Mouse (Mus musculus): ENCODE measurements around the gene Adam19. TPM values are rescaled to one million over a fixed set of nuclear protein-coding genes. Genes with fewer than 3 reads are reported as not detected.

Adam19 gene
- polyA plus RNA-seq, 1 experiment, result 21.3 TPM

- Histone ChIP-seq H3K27ac (ENCODE audit: insufficient read depth, low read length) (no peak overlapping the region), H3K36me3 (ENCODE audit: control insufficient read depth, insufficient read depth, low read length) (peaks cover 7% of the 10 kb centered on the region), H3K4me3 (ENCODE audit: extremely low read depth, insufficient read depth, insufficient read length) (no peak overlapping the region), H3K4me1 (ENCODE audit: control insufficient read depth, insufficient read depth, insufficient read length) (peaks cover 16% of the 10 kb centered on the region; the same call in 1 of the 2 replicates), H3K27me3 (ENCODE audit: control insufficient read depth, insufficient read depth, low read length) (no peaks in the 10 kb centered on the region)
- no peak for DNase-seq (ENCODE audit: low read depth in 1 of 2, low spot score in 2 of 2)
- TF ChIP-seq CTCF (IDR thresholded peaks at IDR 0.05; ENCODE audit: extremely low read depth, insufficient read depth, insufficient read length, insufficient replicate concordance) (no peak), POLR2A (IDR thresholded peaks at IDR 0.05; ENCODE audit: low read depth, low read length) (no peak)
- WGBS, result 87% methylated on average over 2 of the region's 2 CpGs
Measured at GRCm38 (mm10) chr11:46081075-46081474, 25.3 kb downstream of the Adam19 start.

- peaks cover 14% of the 10 kb centered on the region for H3K4me1 ChIP-seq (ENCODE audit: control insufficient read depth, insufficient read depth, insufficient read length)
- no peak for DNase-seq (ENCODE audit: low read depth in 1 of 2, low spot score in 2 of 2)
- no peak overlapping the region for H3K4me3 ChIP-seq (ENCODE audit: extremely low read depth, insufficient read depth, insufficient read length)
- H3K27me3 ChIP-seq (ENCODE audit: control insufficient read depth, insufficient read depth, low read length), result no peaks in the 10 kb centered on the region
- TF ChIP-seq POLR2A (IDR thresholded peaks at IDR 0.05; ENCODE audit: low read depth, low read length) (no peak), CTCF (IDR thresholded peaks at IDR 0.05; ENCODE audit: extremely low read depth, insufficient read depth, insufficient read length, insufficient replicate concordance) (no peak)
- peaks cover 4% of the 10 kb centered on the region; the same call in 1 of the 2 replicates for H3K36me3 ChIP-seq (ENCODE audit: control insufficient read depth, insufficient read depth, low read length)
- WGBS, result 36% methylated on average over 3 of the region's 3 CpGs
- H3K27ac ChIP-seq (ENCODE audit: insufficient read depth, low read length), result peak overlapping the region; percentile 52
Measured at GRCm38 (mm10) chr11:46083405-46083804, 27.6 kb downstream of the Adam19 start.

- 70% methylated on average over 11 of the region's 11 CpGs for WGBS
- Histone ChIP-seq H3K4me1 (ENCODE audit: control insufficient read depth, insufficient read depth, insufficient read length) (peaks cover 14% of the 10 kb centered on the region), H3K36me3 (ENCODE audit: control insufficient read depth, insufficient read depth, low read length) (peaks cover 4% of the 10 kb centered on the region; the same call in 1 of the 2 replicates), H3K27ac (ENCODE audit: insufficient read depth, low read length) (peak overlapping the region; percentile 47), H3K27me3 (ENCODE audit: control insufficient read depth, insufficient read depth, low read length) (no peaks in the 10 kb centered on the region), H3K4me3 (ENCODE audit: extremely low read depth, insufficient read depth, insufficient read length) (no peak overlapping the region)
- DNase-seq (ENCODE audit: low read depth in 1 of 2, low spot score in 2 of 2), result no peak
- no peak for TF ChIP-seq CTCF (IDR thresholded peaks at IDR 0.05; ENCODE audit: extremely low read depth, insufficient read depth, insufficient read length, insufficient replicate concordance)
Measured at GRCm38 (mm10) chr11:46083835-46084444, 28.1 kb downstream of the Adam19 start.

- peak overlapping the region; percentile 47 for H3K27ac ChIP-seq (ENCODE audit: insufficient read depth, low read length)
- no peak for DNase-seq (ENCODE audit: low read depth in 1 of 2, low spot score in 2 of 2)
- WGBS, result 81% methylated on average over 3 of the region's 3 CpGs
- peaks cover 18% of the 10 kb centered on the region for H3K4me1 ChIP-seq (ENCODE audit: control insufficient read depth, insufficient read depth, insufficient read length)
- TF ChIP-seq CTCF (IDR thresholded peaks at IDR 0.05; ENCODE audit: extremely low read depth, insufficient read depth, insufficient read length, insufficient replicate concordance) (no peak), POLR2A (IDR thresholded peaks at IDR 0.05; ENCODE audit: low read depth, low read length) (no peak)
- H3K36me3 ChIP-seq (ENCODE audit: control insufficient read depth, insufficient read depth, low read length), result peaks cover 4% of the 10 kb centered on the region; the same call in 1 of the 2 replicates
- no peaks in the 10 kb centered on the region for H3K27me3 ChIP-seq (ENCODE audit: control insufficient read depth, insufficient read depth, low read length)
- no peak overlapping the region for H3K4me3 ChIP-seq (ENCODE audit: extremely low read depth, insufficient read depth, insufficient read length)
Measured at GRCm38 (mm10) chr11:46084568-46084967, 28.8 kb downstream of the Adam19 start.

GRCm38 (mm10) chr11:46085398-46086163, 29.8 kb downstream of the Adam19 start:
- peak overlapping the region; percentile 72 for H3K27ac ChIP-seq (ENCODE audit: insufficient read depth, low read length)
- TF ChIP-seq POLR2A (IDR thresholded peaks at IDR 0.05; ENCODE audit: low read depth, low read length) (no peak), CTCF (IDR thresholded peaks at IDR 0.05; ENCODE audit: extremely low read depth, insufficient read depth, insufficient read length, insufficient replicate concordance) (no peak)
- no peak for DNase-seq (ENCODE audit: low read depth in 1 of 2, low spot score in 2 of 2)

GRCm38 (mm10) chr11:46086446-46086845, 30.7 kb downstream of the Adam19 start:
- H3K4me1 ChIP-seq (ENCODE audit: control insufficient read depth, insufficient read depth, insufficient read length), result peaks cover 30% of the 10 kb centered on the region
- H3K27ac ChIP-seq (ENCODE audit: insufficient read depth, low read length), result peak overlapping the region; percentile 75
- peaks cover 4% of the 10 kb centered on the region; the same call in 1 of the 2 replicates for H3K36me3 ChIP-seq (ENCODE audit: control insufficient read depth, insufficient read depth, low read length)
- WGBS, result 62% methylated on average over 3 of the region's 3 CpGs
- DNase-seq (ENCODE audit: low read depth in 1 of 2, low spot score in 2 of 2), result no peak
- no peak for TF ChIP-seq POLR2A (IDR thresholded peaks at IDR 0.05; ENCODE audit: low read depth, low read length)
- no peak overlapping the region for H3K4me3 ChIP-seq (ENCODE audit: extremely low read depth, insufficient read depth, insufficient read length)
- no peaks in the 10 kb centered on the region for H3K27me3 ChIP-seq (ENCODE audit: control insufficient read depth, insufficient read depth, low read length)

More at GRCm38 (mm10) chr11:46085398-46086163, 29.8 kb downstream of the Adam19 start:
- H3K4me1 ChIP-seq (ENCODE audit: control insufficient read depth, insufficient read depth, insufficient read length), result peaks cover 26% of the 10 kb centered on the region
- WGBS, result 92% methylated on average over 10 of the region's 10 CpGs
- H3K36me3 ChIP-seq (ENCODE audit: control insufficient read depth, insufficient read depth, low read length), result peaks cover 4% of the 10 kb centered on the region; the same call in 1 of the 2 replicates
- no peak overlapping the region for H3K4me3 ChIP-seq (ENCODE audit: extremely low read depth, insufficient read depth, insufficient read length)
- H3K27me3 ChIP-seq (ENCODE audit: control insufficient read depth, insufficient read depth, low read length), result no peaks in the 10 kb centered on the region
